Mouse (Mus musculus): Measurements from ENCODE around the gene Mettl24.

Gene Mettl24

GRCm38 (mm10) chr10:40683092-40683867 lies at the start of gene Mettl24:
Gene Mettl24 (plus strand): TSS chr10:40683282.
- no peak for DNase-seq (ENCODE audit: low spot score)

GRCm38 (mm10) chr10:40637331-40637730 lies 45.8 kb upstream of the Mettl24 start:
- no peak for DNase-seq (ENCODE audit: low spot score)

- peak; percentile 77 for DNase-seq (ENCODE audit: low spot score)
Observed at GRCm38 (mm10) chr10:40638276-40638675, 44.8 kb upstream of the Mettl24 start.

- DNase-seq (ENCODE audit: low spot score), result no peak
Observed at GRCm38 (mm10) chr10:40638823-40639819, 44.0 kb upstream of the Mettl24 start.

- no peak for DNase-seq (ENCODE audit: low spot score)
Observed at GRCm38 (mm10) chr10:40640406-40640805, 42.7 kb upstream of the Mettl24 start.

GRCm38 (mm10) chr10:40641901-40642300 lies 41.2 kb upstream of the Mettl24 start:
- DNase-seq (ENCODE audit: low spot score), result no peak

GRCm38 (mm10) chr10:40643126-40643525 lies 40.0 kb upstream of the Mettl24 start:
- no peak for DNase-seq (ENCODE audit: low spot score)

- DNase-seq (ENCODE audit: low spot score), result no peak
Observed at GRCm38 (mm10) chr10:40644456-40644855, 38.6 kb upstream of the Mettl24 start.

GRCm38 (mm10) chr10:40645346-40645745 lies 37.7 kb upstream of the Mettl24 start:
- no peak for DNase-seq (ENCODE audit: low spot score)

GRCm38 (mm10) chr10:40648776-40649175 lies 34.3 kb upstream of the Mettl24 start:
- DNase-seq (ENCODE audit: low spot score), result no peak

GRCm38 (mm10) chr10:40649634-40650033 lies 33.4 kb upstream of the Mettl24 start:
- no peak for DNase-seq (ENCODE audit: low spot score)

- DNase-seq (ENCODE audit: low spot score), result no peak
Observed at GRCm38 (mm10) chr10:40651676-40652075, 31.4 kb upstream of the Mettl24 start.

- DNase-seq (ENCODE audit: low spot score), result no peak
Observed at GRCm38 (mm10) chr10:40665270-40665669, 17.8 kb upstream of the Mettl24 start.

GRCm38 (mm10) chr10:40666943-40667342 lies 16.1 kb upstream of the Mettl24 start:
- DNase-seq (ENCODE audit: low spot score), result no peak

GRCm38 (mm10) chr10:40668640-40669039 lies 14.4 kb upstream of the Mettl24 start:
- no peak for DNase-seq (ENCODE audit: low spot score)

- DNase-seq (ENCODE audit: low spot score), result no peak
Observed at GRCm38 (mm10) chr10:40672587-40673296, 10.3 kb upstream of the Mettl24 start.

GRCm38 (mm10) chr10:40673297-40673665 lies 9.8 kb upstream of the Mettl24 start:
- DNase-seq (ENCODE audit: low spot score), result no peak

GRCm38 (mm10) chr10:40674151-40674550 lies 8.9 kb upstream of the Mettl24 start:
- no peak for DNase-seq (ENCODE audit: low spot score)

GRCm38 (mm10) chr10:40675921-40676320 lies 7.2 kb upstream of the Mettl24 start:
- DNase-seq (ENCODE audit: low spot score), result no peak

- no peak for DNase-seq (ENCODE audit: low spot score)
Observed at GRCm38 (mm10) chr10:40678477-40678876, 4.6 kb upstream of the Mettl24 start.

- peak; percentile 69 for DNase-seq (ENCODE audit: low spot score)
Observed at GRCm38 (mm10) chr10:40682470-40682869, 612 bp upstream of the Mettl24 start.

- no peak for DNase-seq (ENCODE audit: low spot score)
Observed at GRCm38 (mm10) chr10:40683868-40684253, 779 bp downstream of the Mettl24 start.
